Mouse (Mus musculus) hindbrain, embryonic 16.5 days (tissue): ENCODE results near the gene Camkmt. TPM values are rescaled to one million over a fixed set of nuclear protein-coding genes. Genes with fewer than 3 reads are reported as not detected.

ENCODE experiments used
- ATAC-seq: fragments of 200-750 bp; cut with Nextera tagmentation; 2 replicates; pipeline ENCODE4 v1.8.0; 2017; ENCODE audit warnings: moderate TSS enrichment, moderate library complexity
- H3K27ac ChIP-seq: fragments of 300-500 bp; sonication (generic); 2 replicates; pipeline ENCODE4 v1.5.1; 2014; ENCODE audit warnings: low read depth, mild to moderate bottlenecking, control low read depth, low read length, moderate library complexity
- H3K27me3 ChIP-seq: fragments of 300-500 bp; sonication (generic); replicated peaks from 2 replicates; pipeline ENCODE4 v1.6.1; 2014; ENCODE audit warnings: low read length; ENCODE audit not compliant: control insufficient read depth, insufficient read depth
- H3K36me3 ChIP-seq: fragments of 300-500 bp; sonication (generic); 2 replicates; pipeline ENCODE4 v1.6.1; 2014; ENCODE audit warnings: mild to moderate bottlenecking, low read length, moderate library complexity, mixed read lengths; ENCODE audit not compliant: control insufficient read depth, insufficient read depth
- H3K4me1 ChIP-seq: fragments of 300-500 bp; sonication (generic); 2 replicates; pipeline ENCODE4 v1.6.1; 2014; ENCODE audit warnings: low read depth, low read length; ENCODE audit not compliant: control insufficient read depth, insufficient read depth
- H3K4me2 ChIP-seq: fragments of 300-500 bp; sonication (generic); 2 replicates; pipeline ENCODE4 v1.6.1; 2014; ENCODE audit warnings: mild to moderate bottlenecking, low read length, control low read depth, moderate library complexity
- H3K4me3 ChIP-seq: fragments of 300-500 bp; sonication (generic); 2 replicates; pipeline ENCODE4 v1.5.1; 2014; ENCODE audit warnings: mild to moderate bottlenecking, low read length, control low read depth, moderate library complexity
- H3K9ac ChIP-seq: fragments of 300-500 bp; sonication (generic); 2 replicates; pipeline ENCODE4 v1.6.1; 2014; ENCODE audit warnings: low read depth, mild to moderate bottlenecking, control low read depth, low read length, moderate library complexity
- H3K9me3 ChIP-seq: fragments of 300-500 bp; sonication (generic); 2 replicates; pipeline ENCODE4 v1.6.1; 2014; ENCODE audit warnings: mild to moderate bottlenecking, low read length, moderate library complexity; ENCODE audit not compliant: control insufficient read depth
- WGBS: fragments of 180-500 bp; shearing (Covaris S2); extraction: QIAGEN DNeasy Blood & Tissue Kit; methylation state at CpG from one replicate; pipeline ENCODE4 v1.1.7; 2014; 5-methylcytosine and 5-hydroxymethylcytosine counted together
- polyA plus RNA-seq: library from polyadenylated mRNA; unstranded; fragments of >200 nt; fragmentation: Nextera tagmentation; extraction: Ambion mirVana; gene quantifications from 2 replicates; pipeline ENCODE4 v1.2.1, GENCODE M21; 2015

Camkmt gene
- polyA plus RNA-seq, 1 experiment from 2014 or later = 22.9 TPM

GRCm38 (mm10) chr17:85472687-85473202 is 382.4 kb downstream of the Camkmt start:
- no peak overlapping the region for H3K4me3 ChIP-seq
- no peaks in the 10 kb centered on the region for H3K36me3 ChIP-seq
- no peaks in the 10 kb centered on the region for H3K4me1 ChIP-seq
- H3K27ac ChIP-seq = no peak overlapping the region
- peaks cover 69% of the 10 kb centered on the region for H3K27me3 ChIP-seq
- ATAC-seq = no peak
- no peak overlapping the region for H3K4me2 ChIP-seq
- H3K9me3 ChIP-seq = no peaks in the 10 kb centered on the region
- no peak overlapping the region for H3K9ac ChIP-seq
- 0% methylated on average over 5 of the region's 5 CpGs for WGBS

GRCm38 (mm10) chr17:85473217-85473616 is 382.9 kb downstream of the Camkmt start:
- Histone ChIP-seq H3K9ac (no peak overlapping the region), H3K27me3 (peaks cover 69% of the 10 kb centered on the region), H3K27ac (no peak overlapping the region), H3K4me2 (no peak overlapping the region), H3K36me3 (no peaks in the 10 kb centered on the region), H3K4me1 (no peaks in the 10 kb centered on the region), H3K4me3 (no peak overlapping the region), H3K9me3 (no peaks in the 10 kb centered on the region)
- WGBS = 2% methylated on average over 16 of the region's 16 CpGs
- no peak for ATAC-seq

- no peak overlapping the region for H3K4me2 ChIP-seq
- H3K36me3 ChIP-seq = no peaks in the 10 kb centered on the region
- no peaks in the 10 kb centered on the region for H3K9me3 ChIP-seq
- 2% methylated on average over 8 of the region's 8 CpGs for WGBS
- peaks cover 66% of the 10 kb centered on the region for H3K27me3 ChIP-seq
- H3K27ac ChIP-seq = no peak overlapping the region
- no peaks in the 10 kb centered on the region for H3K4me1 ChIP-seq
- H3K4me3 ChIP-seq = no peak overlapping the region
- H3K9ac ChIP-seq = no peak overlapping the region
- no peak for ATAC-seq
These were observed 383.5 kb downstream of the Camkmt start for GRCm38 (mm10) chr17:85473881-85474280.

GRCm38 (mm10) chr17:85481241-85481640 is 390.9 kb downstream of the Camkmt start:
- WGBS = 90% methylated on average over 8 of the region's 8 CpGs
- H3K27me3 ChIP-seq = peaks cover 70% of the 10 kb centered on the region
- no peaks in the 10 kb centered on the region for H3K4me1 ChIP-seq
- H3K9me3 ChIP-seq = peaks cover 4% of the 10 kb centered on the region; the same call in 1 of the 2 replicates
- no peak overlapping the region for H3K27ac ChIP-seq
- no peak overlapping the region for H3K4me2 ChIP-seq
- no peak overlapping the region for H3K9ac ChIP-seq
- H3K36me3 ChIP-seq = no peaks in the 10 kb centered on the region
- ATAC-seq = no peak
- H3K4me3 ChIP-seq = no peak overlapping the region

- 91% methylated on average over 5 of the region's 5 CpGs for WGBS
- H3K27me3 ChIP-seq = peaks cover 72% of the 10 kb centered on the region
These were observed 392.7 kb downstream of the Camkmt start for GRCm38 (mm10) chr17:85483086-85483485.

GRCm38 (mm10) chr17:85484015-85484414 is 393.7 kb downstream of the Camkmt start:
- H3K4me2 ChIP-seq = no peak overlapping the region
- H3K27me3 ChIP-seq = peaks cover 74% of the 10 kb centered on the region
- no peak overlapping the region for H3K9ac ChIP-seq
- peaks cover 4% of the 10 kb centered on the region; the same call in 1 of the 2 replicates for H3K9me3 ChIP-seq
- no peak for ATAC-seq
- no peaks in the 10 kb centered on the region for H3K36me3 ChIP-seq
- H3K27ac ChIP-seq = no peak overlapping the region
- H3K4me1 ChIP-seq = no peaks in the 10 kb centered on the region
- WGBS = 55% methylated on average over 8 of the region's 8 CpGs
- no peak overlapping the region for H3K4me3 ChIP-seq

More at GRCm38 (mm10) chr17:85483086-85483485, 392.7 kb downstream of the Camkmt start:
- Histone ChIP-seq H3K4me1 (no peaks in the 10 kb centered on the region), H3K9me3 (peaks cover 4% of the 10 kb centered on the region; the same call in 1 of the 2 replicates), H3K36me3 (no peaks in the 10 kb centered on the region), H3K9ac (no peak overlapping the region), H3K4me2 (no peak overlapping the region), H3K4me3 (no peak overlapping the region), H3K27ac (no peak overlapping the region)
- ATAC-seq = no peak

GRCm38 (mm10) chr17:85484526-85484925 is 394.2 kb downstream of the Camkmt start:
- Histone ChIP-seq H3K9ac (no peak overlapping the region), H3K27me3 (peaks cover 77% of the 10 kb centered on the region), H3K27ac (no peak overlapping the region), H3K9me3 (peaks cover 4% of the 10 kb centered on the region; the same call in 1 of the 2 replicates), H3K36me3 (no peaks in the 10 kb centered on the region), H3K4me2 (no peak overlapping the region), H3K4me1 (no peaks in the 10 kb centered on the region), H3K4me3 (no peak overlapping the region)
- WGBS = 37% methylated on average over 5 of the region's 5 CpGs
- ATAC-seq = no peak

GRCm38 (mm10) chr17:85485065-85485945 is 395.0 kb downstream of the Camkmt start:
- H3K27ac ChIP-seq = no peak overlapping the region
- no peaks in the 10 kb centered on the region for H3K4me1 ChIP-seq
- H3K27me3 ChIP-seq = peaks cover 78% of the 10 kb centered on the region
- WGBS = 2% methylated on average over 30 of the region's 30 CpGs
- H3K9me3 ChIP-seq = peaks cover 4% of the 10 kb centered on the region; the same call in 1 of the 2 replicates
- no peak for ATAC-seq
- no peak overlapping the region; the same call in 1 of the 2 replicates for H3K4me2 ChIP-seq
- no peaks in the 10 kb centered on the region for H3K36me3 ChIP-seq
- no peak overlapping the region for H3K9ac ChIP-seq
- no peak overlapping the region for H3K4me3 ChIP-seq

- Histone ChIP-seq H3K4me2 (no peak overlapping the region; the same call in 1 of the 2 replicates), H3K27ac (no peak overlapping the region), H3K27me3 (peaks cover 71% of the 10 kb centered on the region), H3K9ac (no peak overlapping the region), H3K4me3 (no peak overlapping the region), H3K36me3 (no peaks in the 10 kb centered on the region), H3K9me3 (peaks cover 4% of the 10 kb centered on the region; the same call in 1 of the 2 replicates), H3K4me1 (no peaks in the 10 kb centered on the region)
- under 1% methylated on average over 14 of the region's 14 CpGs for WGBS
- no peak for ATAC-seq
These were observed 395.7 kb downstream of the Camkmt start for GRCm38 (mm10) chr17:85485946-85486533.
